26 mouse cellular contexts compared by ENCODE assay signal in genomic region chr19:37147145-37147544, GRCm38 (mm10).
DNase-seq lines count a peak whose midpoint lies in the region; ATAC-seq and TF ChIP-seq lines count a peak whose summit lies in the region.
"Had no signal": no experiment of that assay in that cellular context is flagged by ENCODE, and none has a peak within 500 bp of the region (broad histone marks: within the 10 kb centered on the region; RNA-seq: fewer than 3 reads in every experiment).

No protein-coding gene starts in this region.

- ATAC-seq in lung, postnatal 0 days, result no peak
- peak; percentile 64 to 80; a peak in 3 of 4 replicates for ATAC-seq in hematopoietic stem cell, adult 5-6 weeks (replicated peaks in 1 of 2; ENCODE audit: insufficient read depth in 1 of 2, low FRiP score in 2 of 2, low TSS enrichment in 1 of 2, low read depth in 1 of 2, poor library complexity in 2 of 2, severe bottlenecking in 2 of 2)
- no peak for ATAC-seq in erythroid progenitor cell, adult 5-6 weeks (replicated peaks; ENCODE audit: low FRiP score, poor library complexity, severe bottlenecking)
- ATAC-seq: activated CD4-positive, CD25-positive, alpha-beta regulatory T cell, adult 4 months; forebrain, embryonic 14.5 days had no signal

- DNase-seq in heart, adult 2 months, result no peak
- DNase-seq in heart, postnatal 14 days, result no peak
- peak; percentile 10 for DNase-seq in lung, postnatal 0 days (ENCODE audit: low spot score)
- no peak for DNase-seq in lung, postnatal 4 days
- DNase-seq in cerebellum, postnatal 25 days, result no peak
- DNase-seq: adrenal gland, adult 8-10 months; cerebellum, adult 18-20 months; cerebellum, postnatal 14 days; embryo, embryonic 11 days; gastrocnemius, postnatal 14 days; kidney, adult 2 months; layer of hippocampus, adult 9-11 months; lung, embryonic 14.5 days; lung, postnatal 36 days; right cerebral cortex, postnatal 14 days; thymus, postnatal 14 days had no signal

- H3K4me2 ChIP-seq in lung, postnatal 0 days (replicated peaks; ENCODE audit: low read depth, low read length), result no peak overlapping the region
- H3K4me2 ChIP-seq: embryonic facial prominence, embryonic 13.5 days; heart, embryonic 11.5 days; hindbrain, embryonic 14.5 days; lung, embryonic 14.5 days; midbrain, embryonic 12.5 days had no signal

- peaks cover 3% of the 10 kb centered on the region for H3K4me1 ChIP-seq in heart, adult 2 months (ENCODE audit: control insufficient read depth, insufficient read depth, low read length)
- no peaks in the 10 kb centered on the region for H3K4me1 ChIP-seq in lung, postnatal 0 days (ENCODE audit: insufficient read depth, low read depth, low read length)
- H3K4me1 ChIP-seq: embryonic facial prominence, embryonic 13.5 days; midbrain, embryonic 12.5 days had no signal

- no peaks in the 10 kb centered on the region for H3K9me3 ChIP-seq in lung, postnatal 0 days (ENCODE audit: low read length)
- H3K9me3 ChIP-seq: embryonic facial prominence, embryonic 13.5 days; midbrain, embryonic 12.5 days had no signal

- H3K27me3 ChIP-seq in heart, adult 2 months (ENCODE audit: control insufficient read depth, insufficient read depth, low read length), result no peaks in the 10 kb centered on the region
- no peaks in the 10 kb centered on the region for H3K27me3 ChIP-seq in lung, postnatal 0 days (replicated peaks; ENCODE audit: insufficient read depth, low read length)
- H3K27me3 ChIP-seq: embryonic facial prominence, embryonic 13.5 days; midbrain, embryonic 12.5 days had no signal

- peaks cover 21% of the 10 kb centered on the region for H3K36me3 ChIP-seq in heart, adult 2 months (ENCODE audit: control insufficient read depth, insufficient read depth, low read length)
- H3K36me3 ChIP-seq in lung, postnatal 0 days (ENCODE audit: insufficient read depth, low read length), result no peaks in the 10 kb centered on the region
- H3K36me3 ChIP-seq: embryonic facial prominence, embryonic 13.5 days; midbrain, embryonic 12.5 days had no signal

- no peak overlapping the region for H3K9ac ChIP-seq in heart, adult 2 months (ENCODE audit: low read depth, low read length)
- H3K9ac ChIP-seq in lung, postnatal 0 days (replicated peaks; ENCODE audit: low read depth), result no peak overlapping the region
- H3K9ac ChIP-seq: embryonic facial prominence, embryonic 13.5 days; hindbrain, embryonic 14.5 days; lung, embryonic 14.5 days; midbrain, embryonic 12.5 days had no signal

- 50% methylated on average over 4 of the region's 4 CpGs for WGBS in heart, adult 2 months
- 62% methylated on average over 4 of the region's 4 CpGs for WGBS in lung, postnatal 0 days

- no peak for TF ChIP-seq CTCF in heart, adult 2 months (IDR thresholded peaks at IDR 0.05)
- no peak for TF ChIP-seq CTCF in lung, postnatal 0 days (IDR thresholded peaks at IDR 0.05)

- intact Hi-C loops in heart, adult 2 months (cut with DNase I), result no loop called here
- intact Hi-C loops in heart, postnatal 14 days (cut with DNase I), result no loop called here

- H3K4me3 ChIP-seq in heart, adult 2 months, result no peak overlapping the region
- H3K4me3 ChIP-seq in lung, postnatal 0 days (ENCODE audit: low read depth, low read length), result no peak overlapping the region
- H3K4me3 ChIP-seq: embryonic facial prominence, embryonic 13.5 days; erythroblast, embryonic 14.5 days; midbrain, embryonic 12.5 days had no signal

- H3K27ac ChIP-seq in heart, adult 2 months, result peak overlapping the region; percentile 20; the same call in 1 of the 2 replicates
- H3K27ac ChIP-seq in lung, postnatal 0 days (ENCODE audit: low read length), result no peak overlapping the region
- H3K27ac ChIP-seq: embryonic facial prominence, embryonic 13.5 days; hindbrain, embryonic 14.5 days; kidney, postnatal 0 days; midbrain, embryonic 12.5 days had no signal

- no peak for TF ChIP-seq POLR2A in heart, adult 2 months (IDR thresholded peaks at IDR 0.05; ENCODE audit: insufficient read depth, low read depth, low read length)

- 0 out of 2 replicates have a peak, but pooled peaks cover 2% of the 10 kb centered on the region for H3K79me2 ChIP-seq in heart, adult 2 months (replicated peaks; ENCODE audit: control insufficient read depth, insufficient read depth, low read length)

- no peak for TF ChIP-seq EP300 in heart, adult 2 months (IDR thresholded peaks at IDR 0.05; ENCODE audit: insufficient read depth, low read depth, low read length)
- no peak for TF ChIP-seq EP300 in lung, postnatal 0 days (IDR thresholded peaks at IDR 0.05)

Comparison
In these comparisons a context has a peak if more than half of its experiments do, and no peak if none do; other contexts are left out.
1. ATAC-seq: peak in hematopoietic stem cell, adult 5-6 weeks (2 of 2); none in lung, postnatal 0 days (single experiment) and erythroid progenitor cell, adult 5-6 weeks (single experiment).